In genomic region chr8:118169001-118169413, GRCm38 (mm10) we compare ENCODE assay signal across 9 mouse cellular contexts.
A peak's percentile ranks its signal among the peaks of the same experiment; 100 is the strongest.
DNase-seq lines count a peak whose midpoint lies in the region; ATAC-seq and TF ChIP-seq lines count a peak whose summit lies in the region.
"Had no signal": no experiment of that assay in that cellular context is flagged by ENCODE, and none has a peak within 500 bp of the region (broad histone marks: within the 10 kb centered on the region; RNA-seq: fewer than 3 reads in every experiment).

No protein-coding gene starts in this region.

- no peaks in the 10 kb centered on the region for H3K27me3 ChIP-seq in intestine, postnatal 0 days (replicated peaks; ENCODE audit: control insufficient read depth, insufficient read depth, low read length)
- H3K27me3 ChIP-seq in intestine, embryonic 15.5 days (replicated peaks): no peaks in the 10 kb centered on the region
- no peaks in the 10 kb centered on the region for H3K27me3 ChIP-seq in midbrain, embryonic 16.5 days (ENCODE audit: control insufficient read depth, insufficient read depth, low read depth, low read length)
- no peaks in the 10 kb centered on the region for H3K27me3 ChIP-seq in midbrain, embryonic 10.5 days (ENCODE audit: low read depth, poor library complexity, severe bottlenecking)
- H3K27me3 ChIP-seq in hindbrain, postnatal 0 days (ENCODE audit: insufficient read depth, low read length): no peaks in the 10 kb centered on the region

- no peaks in the 10 kb centered on the region for H3K4me1 ChIP-seq in intestine, postnatal 0 days (replicated peaks; ENCODE audit: control insufficient read depth, insufficient read depth, low read length)
- no peaks in the 10 kb centered on the region for H3K4me1 ChIP-seq in intestine, embryonic 15.5 days (replicated peaks)
- no peaks in the 10 kb centered on the region for H3K4me1 ChIP-seq in midbrain, embryonic 16.5 days (ENCODE audit: control insufficient read depth, insufficient read depth, low read length)
- H3K4me1 ChIP-seq in midbrain, embryonic 10.5 days: no peaks in the 10 kb centered on the region
- peaks cover 4% of the 10 kb centered on the region; the same call in 1 of the 2 replicates for H3K4me1 ChIP-seq in hindbrain, postnatal 0 days (ENCODE audit: insufficient read depth, low read length)

- no peak overlapping the region for H3K9ac ChIP-seq in intestine, postnatal 0 days (ENCODE audit: low read depth, low read length)
- H3K9ac ChIP-seq in intestine, embryonic 15.5 days: no peak overlapping the region
- no peak overlapping the region for H3K9ac ChIP-seq in midbrain, embryonic 16.5 days (ENCODE audit: low read depth, low read length)
- H3K9ac ChIP-seq in hindbrain, postnatal 0 days (replicated peaks; ENCODE audit: low read length): no peak overlapping the region

- H3K4me3 ChIP-seq in intestine, postnatal 0 days (ENCODE audit: low read depth, low read length): no peak overlapping the region
- no peak overlapping the region for H3K4me3 ChIP-seq in intestine, embryonic 15.5 days (replicated peaks)
- no peak overlapping the region for H3K4me3 ChIP-seq in midbrain, embryonic 16.5 days (ENCODE audit: low read depth, low read length)
- no peak overlapping the region for H3K4me3 ChIP-seq in midbrain, embryonic 10.5 days
- no peak overlapping the region for H3K4me3 ChIP-seq in hindbrain, postnatal 0 days (ENCODE audit: low read length)

- H3K4me2 ChIP-seq in intestine, postnatal 0 days (replicated peaks; ENCODE audit: low read depth): no peak overlapping the region
- H3K4me2 ChIP-seq in intestine, embryonic 15.5 days (replicated peaks): no peak overlapping the region
- no peak overlapping the region for H3K4me2 ChIP-seq in midbrain, embryonic 16.5 days (ENCODE audit: low read length)
- H3K4me2 ChIP-seq in hindbrain, postnatal 0 days (ENCODE audit: low read depth, low read length): no peak overlapping the region

- ATAC-seq in intestine, postnatal 0 days: no peak
- no peak for ATAC-seq in intestine, embryonic 15.5 days
- ATAC-seq in midbrain, embryonic 16.5 days: peak; percentile 17; the same call in 1 of the 2 replicates
- ATAC-seq in hindbrain, postnatal 0 days: peak; percentile 88

- 64% methylated on average over 7 of the region's 7 CpGs for WGBS in intestine, postnatal 0 days
- WGBS in intestine, embryonic 15.5 days: 67% methylated on average over 7 of the region's 7 CpGs
- 34% methylated on average over 7 of the region's 7 CpGs for WGBS in midbrain, embryonic 16.5 days
- WGBS in midbrain, embryonic 10.5 days: 64% methylated on average over 7 of the region's 7 CpGs
- WGBS in hindbrain, postnatal 0 days: 23% methylated on average over 7 of the region's 7 CpGs

- no peak overlapping the region for H3K27ac ChIP-seq in intestine, postnatal 0 days (ENCODE audit: low read depth, low read length)
- H3K27ac ChIP-seq in intestine, embryonic 15.5 days: no peak overlapping the region
- H3K27ac ChIP-seq in midbrain, embryonic 16.5 days (ENCODE audit: low read length): no peak overlapping the region
- no peak overlapping the region for H3K27ac ChIP-seq in midbrain, embryonic 10.5 days (replicated peaks)
- H3K27ac ChIP-seq in hindbrain, postnatal 0 days: no peak overlapping the region

- no peak for DNase-seq in midbrain, embryonic 10.5 days (ENCODE audit: low spot score)
- peak; percentile 71 for DNase-seq in hindbrain, postnatal 0 days (ENCODE audit: low spot score)
- DNase-seq in testis, postnatal 14 days (ENCODE audit: low spot score): peak; percentile 52
- DNase-seq in MN1 (ENCODE audit: low spot score): no peak
- DNase-seq: heart, postnatal 36 days; lung, postnatal 36 days had no signal

- H3K9me3 ChIP-seq in intestine, postnatal 0 days (ENCODE audit: control insufficient read depth): no peaks in the 10 kb centered on the region
- no peaks in the 10 kb centered on the region for H3K9me3 ChIP-seq in intestine, embryonic 15.5 days
- no peaks in the 10 kb centered on the region for H3K9me3 ChIP-seq in midbrain, embryonic 16.5 days (replicated peaks; ENCODE audit: control insufficient read depth, low read length, poor library complexity, severe bottlenecking)
- no peaks in the 10 kb centered on the region for H3K9me3 ChIP-seq in midbrain, embryonic 10.5 days (replicated peaks)
- H3K9me3 ChIP-seq in hindbrain, postnatal 0 days (ENCODE audit: low read length): no peaks in the 10 kb centered on the region

- H3K36me3 ChIP-seq in intestine, postnatal 0 days (ENCODE audit: control insufficient read depth, insufficient read depth): no peaks in the 10 kb centered on the region
- no peaks in the 10 kb centered on the region for H3K36me3 ChIP-seq in intestine, embryonic 15.5 days
- no peaks in the 10 kb centered on the region for H3K36me3 ChIP-seq in midbrain, embryonic 16.5 days (ENCODE audit: control insufficient read depth, insufficient read depth, low read length)
- H3K36me3 ChIP-seq in midbrain, embryonic 10.5 days: no peaks in the 10 kb centered on the region
- no peaks in the 10 kb centered on the region for H3K36me3 ChIP-seq in hindbrain, postnatal 0 days (ENCODE audit: insufficient read depth, low read length)

- TF ChIP-seq CTCF in intestine, postnatal 0 days (IDR thresholded peaks at IDR 0.05; ENCODE audit: low read depth): 0 out of 2 replicates have a peak, but pooled peaks have one; percentile 22
- TF ChIP-seq CTCF in hindbrain, postnatal 0 days (IDR thresholded peaks at IDR 0.05; ENCODE audit: low read depth): peak; percentile 53

Comparison
In these comparisons a context has a peak if more than half of its experiments do, and no peak if none do; other contexts are left out.
1. ATAC-seq: peak in midbrain, embryonic 16.5 days (single experiment) and hindbrain, postnatal 0 days (single experiment); none in intestine, postnatal 0 days (single experiment) and intestine, embryonic 15.5 days (single experiment).
2. DNase-seq: peak in hindbrain, postnatal 0 days (single experiment) and testis, postnatal 14 days (single experiment); none in midbrain, embryonic 10.5 days (single experiment) and MN1 (single experiment).